Mouse (Mus musculus) intestine, postnatal 0 days (tissue): ENCODE measurements around the gene Pde4d. TPM values are rescaled to one million over a fixed set of nuclear protein-coding genes. Genes with fewer than 3 reads are reported as not detected.

Source experiments
- ATAC-seq: fragments of 200-750 bp; cut with Nextera tagmentation; 2 replicates; pipeline ENCODE4 v1.8.0; 2017; ENCODE audit warnings: mild to moderate bottlenecking, moderate TSS enrichment, moderate library complexity
- H3K27ac ChIP-seq: fragments of 300-500 bp; sonication (generic); 2 replicates; pipeline ENCODE4 v1.5.1; 2014; ENCODE audit warnings: mild to moderate bottlenecking, low read depth, low read length, moderate library complexity
- H3K27me3 ChIP-seq: fragments of 300-500 bp; sonication (generic); replicated peaks from 2 replicates; pipeline ENCODE4 v1.6.1; 2014; ENCODE audit warnings: low read length, mixed read lengths; ENCODE audit not compliant: control insufficient read depth, insufficient read depth
- H3K36me3 ChIP-seq: fragments of 300-500 bp; sonication (generic); 2 replicates; pipeline ENCODE4 v1.6.1; 2014; ENCODE audit warnings: mild to moderate bottlenecking, moderate library complexity; ENCODE audit not compliant: control insufficient read depth, insufficient read depth
- H3K4me1 ChIP-seq: fragments of 300-500 bp; sonication (generic); replicated peaks from 2 replicates; pipeline ENCODE4 v1.6.1; 2014; ENCODE audit warnings: antibody characterized with exemption, low read length, mixed read lengths; ENCODE audit not compliant: control insufficient read depth, insufficient read depth
- H3K4me2 ChIP-seq: fragments of 300-500 bp; sonication (generic); replicated peaks from 2 replicates; pipeline ENCODE4 v1.6.1; 2014; ENCODE audit warnings: low read depth, mild to moderate bottlenecking, moderate library complexity
- H3K4me3 ChIP-seq: fragments of 300-500 bp; sonication (generic); 2 replicates; pipeline ENCODE4 v1.5.1; 2014; ENCODE audit warnings: low read depth, low read length
- H3K9ac ChIP-seq: fragments of 300-500 bp; sonication (generic); 2 replicates; pipeline ENCODE4 v1.6.1; 2014; ENCODE audit warnings: mild to moderate bottlenecking, low read depth, low read length
- H3K9me3 ChIP-seq: fragments of 300-500 bp; sonication (generic); 2 replicates; pipeline ENCODE4 v1.6.1; 2016; ENCODE audit warnings: mixed run types; ENCODE audit not compliant: control insufficient read depth
- CTCF ChIP-seq: sonication (generic); IDR thresholded peaks from 2 replicates; pipeline ENCODE4 v1.5.1; 2016; ENCODE audit warnings: low read depth, mild to moderate bottlenecking, control low read depth, antibody characterized with exemption, moderate library complexity
- WGBS: fragments of 180-500 bp; shearing (Covaris S2); extraction: QIAGEN DNeasy Blood & Tissue Kit; methylation state at CpG from one replicate; pipeline ENCODE4 v1.1.7; 2014; 5-methylcytosine and 5-hydroxymethylcytosine counted together
- polyA plus RNA-seq: library from polyadenylated mRNA; unstranded; fragments of >200 nt; fragmentation: Nextera tagmentation; extraction: Ambion mirVana; gene quantifications from 2 replicates; pipeline ENCODE4 v1.2.1, GENCODE M21; 2015

The Pde4d gene
- polyA plus RNA-seq, 1 experiment from 2014 or later, result 17.8 TPM

- Histone ChIP-seq H3K9ac (no peak overlapping the region), H3K27ac (no peak overlapping the region), H3K4me2 (no peak overlapping the region), H3K36me3 (no peaks in the 10 kb centered on the region), H3K4me1 (no peaks in the 10 kb centered on the region), H3K27me3 (no peaks in the 10 kb centered on the region), H3K4me3 (no peak overlapping the region), H3K9me3 (no peaks in the 10 kb centered on the region)
- WGBS, result 49% methylated on average over 6 of the region's 6 CpGs
- TF ChIP-seq CTCF, result no peak
- ATAC-seq, result 0 out of 2 replicates have a peak, but pooled peaks have one; percentile 33
Measured at GRCm38 (mm10) chr13:108856776-108857435, 407.2 kb downstream of the Pde4d start.

- Histone ChIP-seq H3K4me2 (no peak overlapping the region), H3K27ac (no peak overlapping the region), H3K27me3 (no peaks in the 10 kb centered on the region), H3K36me3 (no peaks in the 10 kb centered on the region), H3K4me1 (no peaks in the 10 kb centered on the region), H3K4me3 (no peak overlapping the region), H3K9me3 (no peaks in the 10 kb centered on the region), H3K9ac (no peak overlapping the region)
- WGBS, result 43% methylated on average over 3 of the region's 3 CpGs
- ATAC-seq, result no peak
- TF ChIP-seq CTCF, result no peak
Measured at GRCm38 (mm10) chr13:108859336-108859735, 409.6 kb downstream of the Pde4d start.

GRCm38 (mm10) chr13:108860737-108861136, 411.0 kb downstream of the Pde4d start:
- Histone ChIP-seq H3K4me3 (no peak overlapping the region), H3K4me2 (no peak overlapping the region), H3K27ac (no peak overlapping the region), H3K27me3 (no peaks in the 10 kb centered on the region), H3K9ac (no peak overlapping the region), H3K36me3 (no peaks in the 10 kb centered on the region), H3K9me3 (no peaks in the 10 kb centered on the region), H3K4me1 (no peaks in the 10 kb centered on the region)
- no peak for TF ChIP-seq CTCF
- 82% methylated on average over 7 of the region's 7 CpGs for WGBS
- no peak for ATAC-seq

- Histone ChIP-seq H3K4me1 (no peaks in the 10 kb centered on the region), H3K9ac (no peak overlapping the region), H3K36me3 (no peaks in the 10 kb centered on the region), H3K4me2 (no peak overlapping the region), H3K27ac (no peak overlapping the region), H3K9me3 (no peaks in the 10 kb centered on the region), H3K4me3 (no peak overlapping the region), H3K27me3 (no peaks in the 10 kb centered on the region)
- ATAC-seq, result no peak
- TF ChIP-seq CTCF, result no peak
- WGBS, result 88% methylated on average over 7 of the region's 7 CpGs
Measured at GRCm38 (mm10) chr13:108861707-108862106, 412.0 kb downstream of the Pde4d start.

- Histone ChIP-seq H3K27ac (no peak overlapping the region), H3K36me3 (no peaks in the 10 kb centered on the region), H3K4me2 (no peak overlapping the region), H3K9ac (no peak overlapping the region), H3K27me3 (no peaks in the 10 kb centered on the region), H3K4me1 (no peaks in the 10 kb centered on the region), H3K4me3 (no peak overlapping the region), H3K9me3 (no peaks in the 10 kb centered on the region)
- WGBS, result 80% methylated on average over 5 of the region's 5 CpGs
- TF ChIP-seq CTCF, result no peak
- ATAC-seq, result no peak
Measured at GRCm38 (mm10) chr13:108862173-108862572, 412.4 kb downstream of the Pde4d start.

- no peak overlapping the region for H3K27ac ChIP-seq
- 91% methylated on average over 5 of the region's 5 CpGs for WGBS
Measured at GRCm38 (mm10) chr13:108900160-108900559, 450.4 kb downstream of the Pde4d start.

More at GRCm38 (mm10) chr13:108900160-108900559, 450.4 kb downstream of the Pde4d start:
- Histone ChIP-seq H3K36me3 (no peaks in the 10 kb centered on the region), H3K27me3 (no peaks in the 10 kb centered on the region), H3K4me2 (no peak overlapping the region), H3K9ac (no peak overlapping the region), H3K4me1 (no peaks in the 10 kb centered on the region), H3K9me3 (no peaks in the 10 kb centered on the region), H3K4me3 (no peak overlapping the region)
- no peak for TF ChIP-seq CTCF
- ATAC-seq, result no peak
